Mouse (Mus musculus): ENCODE data around the gene Nol4l. TPM values are rescaled to one million over a fixed set of nuclear protein-coding genes. Genes with fewer than 3 reads are reported as not detected.
"Not testable (repeated sequence)": the region's sequence is repeated elsewhere in the genome, so short reads cannot be mapped to it uniquely, and the experiment has no call there.

Gene Nol4l
- polyA plus RNA-seq, 1 experiment from 2014 or later = 45.4 TPM

DNA sequence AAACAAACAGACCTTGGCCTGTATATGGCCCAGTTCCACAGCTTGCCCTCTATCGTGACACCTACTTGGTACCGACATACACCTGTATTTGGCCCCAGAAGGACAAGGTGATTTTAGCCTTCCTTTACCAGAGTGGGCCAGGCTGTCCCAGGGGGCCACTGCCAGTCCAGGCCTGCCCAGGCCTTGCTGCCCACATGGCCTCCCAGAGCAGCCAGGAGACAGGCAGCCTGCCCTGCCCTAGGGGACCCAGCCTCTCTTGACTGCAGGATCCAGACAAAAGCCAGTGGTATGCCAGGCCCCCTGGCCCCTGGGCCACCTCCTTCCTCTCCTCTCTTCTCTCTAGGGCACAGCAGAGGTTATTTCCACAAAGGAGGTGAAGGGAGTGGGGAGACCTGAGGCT, 21.8 kb downstream of the Nol4l start:
- Histone ChIP-seq H3K4me3 (no peak overlapping the region), H3K36me3 (no peaks in the 10 kb centered on the region), H3K4me1 (replicated peaks) (peaks cover 50% of the 10 kb centered on the region), H3K4me2 (no peak overlapping the region), H3K9ac (no peak overlapping the region), H3K9me3 (no peaks in the 10 kb centered on the region), H3K27me3 (no peaks in the 10 kb centered on the region), H3K27ac (replicated peaks) (no peak overlapping the region)
- 96% methylated on average over 2 of the region's 2 CpGs for WGBS
- no peak for ATAC-seq (ENCODE audit: low FRiP score, low read depth)

DNA sequence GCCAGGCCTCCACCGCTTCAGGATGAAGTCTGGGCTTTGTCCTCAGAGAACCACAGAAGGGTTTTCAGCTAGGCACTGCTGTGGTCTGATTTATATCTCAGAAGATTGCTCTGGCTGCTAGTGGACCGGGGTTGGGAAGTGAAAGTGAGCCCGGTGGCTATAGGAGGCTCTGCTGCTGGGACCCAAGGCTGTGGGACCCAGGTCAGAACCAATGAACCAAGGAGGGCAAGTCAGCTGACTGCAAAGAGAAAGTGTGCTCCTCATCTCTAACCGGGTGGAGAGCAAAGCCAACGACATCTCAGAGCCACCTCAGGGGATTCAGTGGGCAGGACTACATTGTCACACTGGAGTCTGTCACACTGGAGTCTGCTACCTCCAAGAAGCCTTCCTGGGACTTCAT, 23.4 kb downstream of the Nol4l start:
- H3K27me3 ChIP-seq = 0 out of 2 replicates have a peak, but pooled peaks cover 2% of the 10 kb centered on the region
- no peak for ATAC-seq (ENCODE audit: low FRiP score, low read depth)
- no peak overlapping the region for H3K4me3 ChIP-seq
- no peak overlapping the region for H3K27ac ChIP-seq (replicated peaks)
- peaks cover 34% of the 10 kb centered on the region for H3K4me1 ChIP-seq (replicated peaks)
- H3K36me3 ChIP-seq = no peaks in the 10 kb centered on the region
- no peak overlapping the region for H3K9ac ChIP-seq
- H3K9me3 ChIP-seq = no peaks in the 10 kb centered on the region
- WGBS = 92% methylated on average over 5 of the region's 5 CpGs
- no peak overlapping the region for H3K4me2 ChIP-seq

DNA sequence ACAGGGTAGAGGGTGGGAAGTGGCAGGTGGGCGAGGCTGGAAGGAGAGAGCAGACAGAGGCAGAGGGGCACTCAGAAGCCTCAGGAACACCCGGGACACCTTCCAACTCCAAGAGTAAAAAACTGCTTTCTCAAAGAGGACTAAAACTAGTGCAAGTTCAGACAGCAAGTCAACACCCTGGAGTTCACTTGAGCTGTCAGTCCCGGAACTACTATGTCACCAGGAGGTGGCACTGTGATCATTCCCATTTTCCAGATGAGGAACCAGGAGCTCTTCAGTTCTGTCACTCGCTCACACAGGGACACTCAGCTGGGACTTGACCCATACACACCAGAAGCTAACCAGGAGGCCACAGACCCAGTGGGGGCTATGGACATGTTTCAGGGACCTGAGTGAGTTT, 30.6 kb downstream of the Nol4l start:
- no peaks in the 10 kb centered on the region for H3K36me3 ChIP-seq
- H3K27me3 ChIP-seq = 0 out of 2 replicates have a peak, but pooled peaks cover 2% of the 10 kb centered on the region

DNA sequence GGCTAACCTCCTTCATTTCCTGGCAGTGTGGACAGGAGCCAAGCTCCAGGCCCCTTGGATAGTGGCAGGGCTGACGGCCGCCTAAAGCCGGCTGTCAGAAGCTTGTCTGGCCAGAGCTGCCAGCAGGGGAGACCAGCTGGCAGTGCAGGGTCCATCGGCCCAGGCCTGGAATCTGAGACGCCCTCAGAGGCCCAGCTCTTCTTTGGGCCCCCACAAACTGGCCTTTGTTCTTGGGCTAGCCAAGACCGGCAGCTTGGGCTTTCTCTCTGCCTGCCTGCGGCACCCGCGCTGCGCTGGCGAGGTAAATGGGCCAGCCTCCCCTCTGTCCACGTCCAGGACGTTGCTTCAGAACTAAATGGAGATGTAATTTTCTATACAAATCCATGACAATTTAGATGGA, 32.9 kb downstream of the Nol4l start:
- ATAC-seq (ENCODE audit: low FRiP score, low read depth) = peak; percentile 17; the same call in 1 of the 2 replicates
- no peaks in the 10 kb centered on the region for H3K9me3 ChIP-seq
- H3K27ac ChIP-seq (replicated peaks) = peak overlapping the region; percentile 56
- peaks cover 48% of the 10 kb centered on the region for H3K4me1 ChIP-seq (replicated peaks)
- no peak overlapping the region for H3K4me2 ChIP-seq
- H3K4me3 ChIP-seq = no peak overlapping the region
- no peaks in the 10 kb centered on the region for H3K36me3 ChIP-seq
- 12% methylated on average over 13 of the region's 13 CpGs for whole genome bisulfite sequencing
- H3K27me3 ChIP-seq = 0 out of 2 replicates have a peak, but pooled peaks cover 2% of the 10 kb centered on the region
- 0 out of 2 replicates have a peak overlapping the region, but pooled peaks have one; percentile 17 for H3K9ac ChIP-seq

More for the DNA sequence above, 30.6 kb downstream of the Nol4l start:
- Histone ChIP-seq H3K9ac (no peak overlapping the region), H3K4me2 (no peak overlapping the region), H3K4me1 (replicated peaks) (peaks cover 33% of the 10 kb centered on the region), H3K27ac (replicated peaks) (no peak overlapping the region; the same call in 1 of the 2 replicates), H3K4me3 (no peak overlapping the region), H3K9me3 (no peaks in the 10 kb centered on the region)
- 60% methylated on average over 4 of the region's 4 CpGs for WGBS
- ATAC-seq (ENCODE audit: low FRiP score, low read depth) = no peak

DNA sequence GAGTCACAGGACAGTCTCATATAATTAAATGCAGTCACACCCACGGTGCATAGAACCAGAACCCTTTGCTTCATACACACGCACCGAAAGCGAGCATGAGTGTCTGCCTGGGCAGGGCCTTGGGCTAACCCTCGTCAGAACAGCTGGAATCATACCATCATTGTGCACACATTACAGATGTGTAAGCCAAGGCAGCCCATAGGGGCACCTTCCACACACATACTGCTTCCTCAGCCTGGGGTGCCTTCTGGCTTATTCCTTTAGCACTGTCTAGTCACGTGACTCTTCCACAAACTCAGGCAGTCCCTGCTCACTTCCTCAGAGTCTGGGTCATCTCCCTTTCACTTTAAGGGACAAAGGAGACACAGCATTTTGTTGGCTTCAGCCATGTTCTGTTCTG, 33.5 kb downstream of the Nol4l start:
- Histone ChIP-seq H3K27ac (replicated peaks) (peak overlapping the region; percentile 56), H3K27me3 (no peaks in the 10 kb centered on the region), H3K4me3 (no peak overlapping the region), H3K36me3 (no peaks in the 10 kb centered on the region), H3K4me2 (no peak overlapping the region), H3K9ac (no peak overlapping the region), H3K4me1 (replicated peaks) (peaks cover 54% of the 10 kb centered on the region), H3K9me3 (no peaks in the 10 kb centered on the region)
- no peak for ATAC-seq (ENCODE audit: low FRiP score, low read depth)
- WGBS = 77% methylated on average over 6 of the region's 6 CpGs

DNA sequence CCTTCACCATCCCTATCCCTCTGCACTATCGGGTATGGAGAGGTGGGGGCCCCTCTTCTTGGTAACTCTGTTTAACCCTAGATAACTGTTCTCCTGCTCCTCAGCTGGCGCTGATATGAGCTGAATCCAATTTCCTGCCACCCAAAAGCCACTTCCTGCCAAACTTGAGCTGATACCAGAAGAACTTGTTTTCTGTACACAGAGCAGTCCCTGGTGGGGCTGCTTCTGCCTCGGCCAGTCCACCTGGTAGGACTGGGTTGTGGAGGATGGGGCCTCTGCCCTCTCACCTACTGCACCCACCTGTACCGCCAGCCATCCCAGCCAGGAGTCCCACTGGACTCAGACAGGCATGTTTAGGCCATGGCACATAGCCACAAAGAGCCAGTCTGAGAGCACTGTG, 34.0 kb downstream of the Nol4l start:
- Histone ChIP-seq H3K9ac (no peak overlapping the region), H3K4me1 (replicated peaks) (peaks cover 58% of the 10 kb centered on the region), H3K9me3 (no peaks in the 10 kb centered on the region), H3K27ac (replicated peaks) (no peak overlapping the region), H3K27me3 (no peaks in the 10 kb centered on the region), H3K36me3 (no peaks in the 10 kb centered on the region), H3K4me2 (no peak overlapping the region), H3K4me3 (no peak overlapping the region)
- ATAC-seq (ENCODE audit: low FRiP score, low read depth) = no peak
- 91% methylated on average over 4 of the region's 4 CpGs for WGBS

DNA sequence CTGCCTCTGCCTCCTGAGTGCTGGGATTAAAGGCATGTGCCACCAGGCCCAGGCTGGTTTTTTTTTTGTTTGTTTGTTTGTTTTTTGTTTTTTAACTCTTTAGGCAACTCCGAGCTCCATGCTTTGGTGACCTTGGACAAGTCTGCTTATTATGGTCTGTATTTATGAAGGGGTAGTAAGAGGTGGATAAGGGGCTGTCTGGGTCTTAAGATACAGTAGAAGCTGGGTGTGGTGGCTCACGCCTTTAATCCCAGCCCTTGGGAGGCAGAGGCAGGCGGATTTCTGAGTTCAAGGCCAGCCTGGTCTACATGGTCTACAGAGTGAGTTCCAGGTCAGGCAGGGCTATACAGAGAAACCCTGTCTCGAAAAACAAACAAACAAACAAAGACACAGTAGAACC, 34.4 kb downstream of the Nol4l start:
- not testable (repeated sequence) for H3K27ac ChIP-seq (replicated peaks); ATAC-seq (ENCODE audit: low FRiP score, low read depth); H3K36me3 ChIP-seq; H3K4me2 ChIP-seq; H3K4me3 ChIP-seq; H3K27me3 ChIP-seq; H3K9me3 ChIP-seq; H3K9ac ChIP-seq
- WGBS = 95% methylated on average over 4 of the region's 4 CpGs
- H3K4me1 ChIP-seq (replicated peaks) = peaks cover 63% of the 10 kb centered on the region

DNA sequence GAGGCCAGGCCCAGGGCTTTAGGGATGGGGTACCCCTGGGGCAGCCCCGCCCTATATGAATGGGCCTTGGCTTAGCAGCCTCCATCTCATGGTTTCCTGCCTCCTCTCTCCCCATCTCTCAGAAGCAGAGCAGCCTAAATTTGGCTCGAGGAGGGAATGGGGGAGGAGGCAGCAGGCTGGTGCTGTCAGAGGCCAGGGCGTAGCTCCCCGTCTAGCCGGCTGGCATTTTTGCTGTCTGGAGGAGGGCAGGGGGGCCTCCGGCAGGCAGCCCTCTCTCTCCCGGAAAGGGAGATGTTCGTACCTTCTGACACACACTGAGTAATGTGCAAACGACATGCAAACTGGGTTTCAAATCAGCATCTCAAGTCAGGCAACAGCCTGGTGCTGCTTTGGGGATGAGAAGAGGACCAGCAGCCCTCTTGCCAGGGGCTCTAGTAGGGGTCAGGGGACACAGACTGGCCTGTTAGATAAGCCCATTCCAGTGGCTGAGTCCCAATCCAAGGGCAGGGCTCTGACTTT, 35.4 kb downstream of the Nol4l start:
- WGBS = 25% methylated on average over 9 of the region's 9 CpGs
- ATAC-seq (ENCODE audit: low FRiP score, low read depth) = no peak
- Histone ChIP-seq H3K4me2 (no peak overlapping the region; the same call in 1 of the 2 replicates), H3K9me3 (no peaks in the 10 kb centered on the region), H3K9ac (0 out of 2 replicates have a peak overlapping the region, but pooled peaks have one; percentile 25), H3K4me1 (replicated peaks) (peaks cover 67% of the 10 kb centered on the region), H3K4me3 (no peak overlapping the region), H3K27ac (replicated peaks) (peak overlapping the region; percentile 98), H3K36me3 (no peaks in the 10 kb centered on the region), H3K27me3 (no peaks in the 10 kb centered on the region)

DNA sequence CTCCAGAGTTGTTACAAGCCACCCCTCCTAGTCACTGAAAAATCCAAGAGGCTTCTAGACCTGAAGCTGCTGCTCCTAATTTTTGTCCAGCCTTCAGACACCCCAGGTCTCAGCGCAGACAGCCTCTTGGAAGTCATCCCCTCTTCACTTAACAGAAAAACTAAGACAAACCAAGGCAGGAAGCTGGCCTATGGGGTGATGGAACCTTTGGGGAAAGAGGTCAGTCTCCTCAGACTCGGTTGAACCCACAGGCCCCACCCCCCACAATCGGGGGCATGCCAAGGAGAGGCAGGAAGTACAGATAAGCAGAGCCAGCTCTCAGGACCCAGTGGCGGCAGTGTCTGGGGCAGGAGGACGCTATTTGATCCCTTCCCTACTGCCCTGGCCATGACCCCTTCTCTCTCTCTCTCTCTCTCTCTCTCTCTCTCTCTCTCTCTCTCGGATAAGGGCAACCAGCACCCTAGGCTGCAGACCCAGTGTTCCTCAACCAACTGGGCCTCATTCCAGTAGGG, 35.9 kb downstream of the Nol4l start:
- WGBS = 21% methylated on average over 5 of the region's 6 CpGs
- Histone ChIP-seq H3K4me3 (no peak overlapping the region), H3K9me3 (no peaks in the 10 kb centered on the region), H3K27ac (replicated peaks) (peak overlapping the region; percentile 98), H3K4me1 (replicated peaks) (peaks cover 67% of the 10 kb centered on the region), H3K27me3 (no peaks in the 10 kb centered on the region), H3K36me3 (no peaks in the 10 kb centered on the region), H3K9ac (no peak overlapping the region), H3K4me2 (peak overlapping the region; percentile 95; the same call in 1 of the 2 replicates)
- no peak for ATAC-seq (ENCODE audit: low FRiP score, low read depth)

DNA sequence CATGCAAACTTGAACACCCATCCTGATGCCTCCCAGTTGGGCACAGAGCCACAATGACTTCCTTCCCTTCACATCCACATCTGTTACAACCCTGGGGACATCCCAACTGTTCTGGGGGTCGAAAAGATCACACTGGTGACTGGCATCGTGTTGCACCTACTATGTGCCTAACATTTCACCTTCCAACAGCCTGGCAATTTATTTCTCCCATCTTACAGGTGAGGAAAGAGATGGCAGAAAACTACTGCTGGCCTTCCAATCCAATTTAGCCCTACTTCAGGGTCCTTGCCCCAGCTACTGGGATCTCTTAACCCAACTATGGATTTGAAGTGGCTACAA, 36.4 kb downstream of the Nol4l start:
- WGBS = 14% methylated on average over 2 of the region's 2 CpGs
- Histone ChIP-seq H3K4me1 (replicated peaks) (peaks cover 67% of the 10 kb centered on the region), H3K9me3 (no peaks in the 10 kb centered on the region), H3K36me3 (no peaks in the 10 kb centered on the region), H3K27me3 (no peaks in the 10 kb centered on the region), H3K4me2 (peak overlapping the region; percentile 95), H3K4me3 (peak overlapping the region; percentile 59), H3K27ac (replicated peaks) (peak overlapping the region; percentile 98), H3K9ac (peak overlapping the region; percentile 69)
- no peak for ATAC-seq (ENCODE audit: low FRiP score, low read depth)

DNA sequence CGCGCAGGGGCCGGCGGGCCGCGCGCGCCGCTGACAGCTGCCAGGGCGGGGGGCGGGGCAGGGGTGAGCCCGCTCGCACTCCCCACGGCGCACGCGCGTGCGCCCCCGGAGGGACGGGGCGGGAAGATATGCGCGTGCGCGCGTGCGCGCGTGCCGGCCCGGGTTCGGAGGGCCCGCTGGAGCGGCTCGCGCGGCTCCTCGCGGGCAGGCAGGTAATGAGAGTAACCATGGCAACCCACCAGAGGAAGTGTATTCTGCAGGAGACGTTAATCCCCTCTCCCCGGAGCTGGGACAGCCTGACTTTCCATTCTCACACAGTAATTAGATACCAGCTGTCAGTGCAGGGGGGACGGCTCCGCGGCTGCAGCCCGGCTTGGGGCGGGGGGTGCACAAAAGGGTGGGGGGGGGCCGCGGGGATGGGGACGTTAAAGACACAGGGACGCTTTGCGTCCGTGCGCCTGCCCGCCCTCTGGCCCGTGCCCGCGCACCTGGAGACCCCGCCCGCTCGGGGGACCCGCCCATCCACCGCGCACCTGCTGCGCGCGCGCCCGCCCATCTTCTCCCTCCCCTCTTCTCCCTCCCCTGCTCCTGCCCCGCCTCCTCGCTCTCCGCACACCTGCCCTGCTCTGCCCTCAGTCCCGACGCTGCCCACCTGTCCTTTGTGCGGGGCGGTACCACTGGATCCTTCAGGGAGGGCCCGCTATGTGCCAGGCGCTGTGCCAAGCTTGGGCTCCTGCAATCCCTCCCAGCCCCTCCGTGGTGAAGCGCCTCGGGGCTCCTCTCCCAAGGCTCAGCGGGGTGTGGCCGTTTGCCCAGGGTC, 37.0 kb downstream of the Nol4l start, which contains the start of gene 4930404H24Rik:
Gene 4930404H24Rik, plus strand, starts transcription at position 218 of the 820 bp plus-strand sequence.
- peak; percentile 89 for ATAC-seq (ENCODE audit: low FRiP score, low read depth)
- WGBS = under 1% methylated on average over 78 of the region's 83 CpGs
- peaks cover 63% of the 10 kb centered on the region for H3K4me1 ChIP-seq (replicated peaks)

DNA sequence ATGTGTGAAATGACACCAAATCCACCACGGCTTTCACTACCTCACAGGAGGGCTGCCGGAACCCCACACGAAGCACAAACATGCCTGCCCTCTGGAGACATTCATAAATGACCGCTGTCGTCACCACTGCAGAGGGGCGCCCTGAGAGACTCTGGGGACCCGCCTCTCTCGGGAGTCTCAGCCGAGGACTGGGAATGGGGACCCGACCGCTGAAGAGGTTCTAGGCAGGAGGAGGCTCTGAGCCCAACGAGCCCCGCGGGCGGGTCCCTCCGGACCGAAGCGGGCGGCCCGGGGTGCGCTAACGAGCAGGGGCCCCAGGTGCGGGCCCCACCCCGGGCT, 37.6 kb downstream of the Nol4l start:
- peaks cover 57% of the 10 kb centered on the region for H3K4me1 ChIP-seq (replicated peaks)
- peak overlapping the region; percentile 95 for H3K4me2 ChIP-seq
- no peaks in the 10 kb centered on the region for H3K36me3 ChIP-seq
- H3K9ac ChIP-seq = peak overlapping the region; percentile 69
- peak; percentile 47 for ATAC-seq (ENCODE audit: low FRiP score, low read depth)
- under 1% methylated on average over 24 of the region's 24 CpGs for WGBS
- peak overlapping the region; percentile 98 for H3K27ac ChIP-seq (replicated peaks)
- H3K27me3 ChIP-seq = no peaks in the 10 kb centered on the region
- peak overlapping the region; percentile 59 for H3K4me3 ChIP-seq
- H3K9me3 ChIP-seq = no peaks in the 10 kb centered on the region

More for the DNA sequence above, 37.0 kb downstream of the Nol4l start, which contains the start of gene 4930404H24Rik:
- Histone ChIP-seq H3K27ac (replicated peaks) (peak within 1 kb of the TSS; percentile 98), H3K4me3 (peak within 1 kb of the TSS; percentile 59), H3K9me3 (no peaks in the 10 kb centered on the region), H3K9ac (peak within 1 kb of the TSS; percentile 69), H3K27me3 (no peaks in the 10 kb centered on the region), H3K4me2 (peak within 1 kb of the TSS; percentile 95), H3K36me3 (no peaks in the 10 kb centered on the region)
